Mouse (Mus musculus): ENCODE measurements at regions not wholly inside any gene's neighbourhood (a gene's known extent, or its start where the extent isn't known, plus 50 kb on each side); places are given as distances from the start of the nearest gene placed in this dataset.

- TF ChIP-seq EP300 (optimal IDR thresholded peaks at IDR 0.05) (no peak), CTCF (IDR thresholded peaks at IDR 0.05; ENCODE audit: low read depth) (no peak)
Measured at GRCm38 (mm10) chr9:61756801-61757342, 157.5 kb downstream of the Rplp1 start.

Measured in stomach, postnatal 0 days (tissue).